In genomic region chr16:66882597-66882996, GRCm38 (mm10) we compare ENCODE assay signal across 20 mouse cellular contexts.
DNase-seq lines count a peak whose midpoint lies in the region; ATAC-seq and TF ChIP-seq lines count a peak whose summit lies in the region.
"Had no signal": no experiment of that assay in that cellular context is flagged by ENCODE, and none has a peak within 500 bp of the region (broad histone marks: within the 10 kb centered on the region; RNA-seq: fewer than 3 reads in every experiment).

No protein-coding gene starts in this region.

- no peaks in the 10 kb centered on the region for H3K9me3 ChIP-seq in liver, postnatal 0 days (ENCODE audit: low read length)
- H3K9me3 ChIP-seq: hindbrain, embryonic 13.5 days; limb, embryonic 13.5 days; neural tube, embryonic 15.5 days; stomach, embryonic 15.5 days had no signal

- DNase-seq in cerebellum, postnatal 14 days, result peak; percentile 54 to 61
- DNase-seq in cerebellum, adult 11 months, result no peak
- no peak for DNase-seq in left cerebral cortex, adult 2 months (ENCODE audit: extremely low spot score in 1 of 2, low spot score in 2 of 2)
- no peak for DNase-seq in left cerebral cortex, postnatal 14 days (ENCODE audit: low spot score in 2 of 2)
- peak; percentile 20 for DNase-seq in A20 (ENCODE audit: low read depth, low spot score)
- no peak for DNase-seq in liver, postnatal 0 days
- DNase-seq in thymus, postnatal 14 days, result no peak
- DNase-seq: adrenal gland, postnatal 36 days; gastrocnemius, postnatal 10 days; heart, adult 2 months; kidney, adult 2 months; kidney, postnatal 4 days; layer of hippocampus, postnatal 36 days; right cerebral cortex, adult 18-20 months; spleen, adult 18-20 months had no signal

- H3K4me2 ChIP-seq in liver, postnatal 0 days (ENCODE audit: low read depth, low read length), result no peak overlapping the region
- H3K4me2 ChIP-seq: hindbrain, embryonic 13.5 days; limb, embryonic 13.5 days; neural tube, embryonic 15.5 days; stomach, embryonic 15.5 days had no signal

- no peaks in the 10 kb centered on the region for H3K36me3 ChIP-seq in liver, postnatal 0 days (replicated peaks; ENCODE audit: insufficient read depth, low read length)
- H3K36me3 ChIP-seq: hindbrain, embryonic 13.5 days; limb, embryonic 13.5 days; neural tube, embryonic 15.5 days; stomach, embryonic 15.5 days had no signal

- H3K4me3 ChIP-seq in left cerebral cortex, adult 2 months, result no peak overlapping the region
- H3K4me3 ChIP-seq in cortical plate, adult 2 months (ENCODE audit: insufficient read depth, low read length), result no peak overlapping the region
- no peak overlapping the region for H3K4me3 ChIP-seq in liver, postnatal 0 days (ENCODE audit: low read depth, low read length)
- H3K4me3 ChIP-seq: heart, adult 2 months; hindbrain, embryonic 13.5 days; limb, embryonic 13.5 days; neural tube, embryonic 15.5 days; stomach, embryonic 15.5 days had no signal

- no peak overlapping the region for H3K9ac ChIP-seq in liver, postnatal 0 days (replicated peaks)
- H3K9ac ChIP-seq: hindbrain, embryonic 13.5 days; limb, embryonic 13.5 days; neural tube, embryonic 15.5 days; stomach, embryonic 15.5 days had no signal

- intact Hi-C loops in left cerebral cortex, adult 2 months (cut with DNase I), result no loop called here
- intact Hi-C loops in left cerebral cortex, postnatal 14 days (cut with DNase I), result no loop called here

- peak; percentile 46 for TF ChIP-seq CTCF in left cerebral cortex, adult 2 months (IDR thresholded peaks at IDR 0.05)
- 0 out of 2 replicates have a peak, but pooled peaks have one; percentile 12 for TF ChIP-seq CTCF in cortical plate, adult 2 months (IDR thresholded peaks at IDR 0.05; ENCODE audit: extremely low read depth, insufficient read depth, low read length)
- TF ChIP-seq CTCF in liver, postnatal 0 days (IDR thresholded peaks at IDR 0.05; ENCODE audit: low read depth), result no peak

- no peaks in the 10 kb centered on the region for H3K4me1 ChIP-seq in cortical plate, adult 2 months (ENCODE audit: control insufficient read depth, insufficient read depth, low read length)
- no peaks in the 10 kb centered on the region for H3K4me1 ChIP-seq in liver, postnatal 0 days (ENCODE audit: insufficient read depth)
- H3K4me1 ChIP-seq: hindbrain, embryonic 13.5 days; limb, embryonic 13.5 days; neural tube, embryonic 15.5 days; stomach, embryonic 15.5 days had no signal

- no peaks in the 10 kb centered on the region for H3K27me3 ChIP-seq in liver, postnatal 0 days (ENCODE audit: insufficient read depth, low read length)
- H3K27me3 ChIP-seq: hindbrain, embryonic 13.5 days; limb, embryonic 13.5 days; neural tube, embryonic 15.5 days; stomach, embryonic 15.5 days had no signal

- no peak for TF ChIP-seq POLR2A in cortical plate, adult 2 months (IDR thresholded peaks at IDR 0.05; ENCODE audit: extremely low read depth, insufficient read depth, low read length)

- ATAC-seq in liver, postnatal 0 days, result no peak

- H3K27ac ChIP-seq in left cerebral cortex, adult 2 months, result no peak overlapping the region
- H3K27ac ChIP-seq in cortical plate, adult 2 months (ENCODE audit: insufficient read depth, low read length), result no peak overlapping the region
- no peak overlapping the region for H3K27ac ChIP-seq in liver, postnatal 0 days (ENCODE audit: low read depth)
- H3K27ac ChIP-seq: heart, adult 2 months; hindbrain, embryonic 13.5 days; limb, embryonic 13.5 days; neural tube, embryonic 15.5 days; stomach, embryonic 15.5 days had no signal

- 44% methylated on average over 3 of the region's 3 CpGs for WGBS in liver, postnatal 0 days (ENCODE audit: insufficient replicate concordance)

- no peak for TF ChIP-seq EP300 in liver, postnatal 0 days (IDR thresholded peaks at IDR 0.05; ENCODE audit: low read depth)

Comparison
In these comparisons a context has a peak if more than half of its experiments do, and no peak if none do; other contexts are left out.
1. DNase-seq: peak in cerebellum, postnatal 14 days (2 of 2) and A20 (single experiment); none in cerebellum, adult 11 months (single experiment), left cerebral cortex, adult 2 months (0 of 2), left cerebral cortex, postnatal 14 days (0 of 2), liver, postnatal 0 days (single experiment) and thymus, postnatal 14 days (single experiment).